Mouse (Mus musculus) E14TG2a.4 (cell line): ENCODE data around the gene Fsip1.
"Not testable (repeated sequence)": the region's sequence is repeated elsewhere in the genome, so short reads cannot be mapped to it uniquely, and the experiment has no call there.

Experiments used
- H3K27me3 ChIP-seq: 2 replicates; pipeline ENCODE4 v1.6.1; 2014; ENCODE audit warnings: low read length, control low read depth; ENCODE audit not compliant: insufficient read depth
- H3K36me3 ChIP-seq: 2 replicates; pipeline ENCODE4 v1.6.1; 2014; ENCODE audit warnings: low read length, control low read depth; ENCODE audit not compliant: insufficient read depth
- H3K4me1 ChIP-seq: replicated peaks from 2 replicates; pipeline ENCODE4 v1.6.1; 2014; ENCODE audit warnings: low read depth, low read length, control low read depth
- H3K4me3 ChIP-seq: replicated peaks from 2 replicates; pipeline ENCODE4 v1.5.1; 2014; ENCODE audit warnings: mild to moderate bottlenecking, low read length
- H3K9me3 ChIP-seq: 2 replicates; pipeline ENCODE4 v1.6.1; 2014; ENCODE audit warnings: low read length, control low read depth
- CTCF ChIP-seq: conservative IDR thresholded peaks from 2 replicates; pipeline ENCODE4 v1.5.1; 2014; ENCODE audit warnings: low read length
- NANOG ChIP-seq: IDR thresholded peaks from 2 replicates; pipeline ENCODE4 v1.6.1; 2014; ENCODE audit warnings: borderline replicate concordance, low read length, mixed read lengths
- POU5F1 ChIP-seq: IDR thresholded peaks from 2 replicates; pipeline ENCODE4 v1.6.1; 2014; ENCODE audit warnings: low read length, borderline replicate concordance

The Fsip1 gene

GRCm38 (mm10) chr2:118160547-118160946 is 96.2 kb downstream of the Fsip1 start:
- Histone ChIP-seq H3K4me3 (no peak overlapping the region), H3K9me3 (no peaks in the 10 kb centered on the region), H3K36me3 (no peaks in the 10 kb centered on the region), H3K27me3 (no peaks in the 10 kb centered on the region; the same call in 1 of the 2 replicates), H3K4me1 (no peaks in the 10 kb centered on the region)
- TF ChIP-seq POU5F1 (no peak), NANOG (no peak), CTCF (no peak)

GRCm38 (mm10) chr2:118159126-118159525 is 97.6 kb downstream of the Fsip1 start:
- Histone ChIP-seq H3K4me3 (no peak overlapping the region), H3K4me1 (no peaks in the 10 kb centered on the region)

GRCm38 (mm10) chr2:118158095-118158494 is 98.7 kb downstream of the Fsip1 start:
- TF ChIP-seq CTCF (no peak), POU5F1 (no peak), NANOG (no peak)
- no peaks in the 10 kb centered on the region for H3K4me1 ChIP-seq
- no peaks in the 10 kb centered on the region for H3K36me3 ChIP-seq
- no peaks in the 10 kb centered on the region for H3K27me3 ChIP-seq
- no peak overlapping the region for H3K4me3 ChIP-seq
- H3K9me3 ChIP-seq, result no peaks in the 10 kb centered on the region

More at GRCm38 (mm10) chr2:118159126-118159525, 97.6 kb downstream of the Fsip1 start:
- H3K9me3 ChIP-seq, result no peaks in the 10 kb centered on the region
- no peaks in the 10 kb centered on the region; the same call in 1 of the 2 replicates for H3K27me3 ChIP-seq
- TF ChIP-seq POU5F1, result no peak
- TF ChIP-seq CTCF, result no peak
- TF ChIP-seq NANOG, result no peak
- H3K36me3 ChIP-seq, result no peaks in the 10 kb centered on the region

GRCm38 (mm10) chr2:118149855-118150563 is 106.8 kb downstream of the Fsip1 start:
- no peaks in the 10 kb centered on the region for H3K36me3 ChIP-seq
- TF ChIP-seq CTCF (no peak), NANOG (no peak), POU5F1 (no peak)
- H3K4me3 ChIP-seq, result no peak overlapping the region
- no peaks in the 10 kb centered on the region for H3K27me3 ChIP-seq
- H3K9me3 ChIP-seq, result no peaks in the 10 kb centered on the region
- no peaks in the 10 kb centered on the region for H3K4me1 ChIP-seq

- Histone ChIP-seq H3K27me3 (no peaks in the 10 kb centered on the region), H3K4me3 (no peak overlapping the region), H3K4me1 (no peaks in the 10 kb centered on the region), H3K36me3 (no peaks in the 10 kb centered on the region), H3K9me3 (no peaks in the 10 kb centered on the region)
- TF ChIP-seq CTCF (no peak), NANOG (no peak), POU5F1 (no peak)
These were observed 108.2 kb downstream of the Fsip1 start for GRCm38 (mm10) chr2:118148321-118149142.

GRCm38 (mm10) chr2:118147749-118148148 is 109.0 kb downstream of the Fsip1 start:
- not testable (repeated sequence) for H3K27me3 ChIP-seq, H3K36me3 ChIP-seq, H3K9me3 ChIP-seq, H3K4me1 ChIP-seq, H3K4me3 ChIP-seq

GRCm38 (mm10) chr2:118141651-118142050 is 115.1 kb downstream of the Fsip1 start:
- TF ChIP-seq CTCF, result no peak
- no peak for TF ChIP-seq POU5F1
- TF ChIP-seq NANOG, result no peak
- H3K27me3 ChIP-seq, result no peaks in the 10 kb centered on the region
- H3K9me3 ChIP-seq, result no peaks in the 10 kb centered on the region
- no peak overlapping the region for H3K4me3 ChIP-seq
- H3K4me1 ChIP-seq, result no peaks in the 10 kb centered on the region
- H3K36me3 ChIP-seq, result no peaks in the 10 kb centered on the region

- no peaks in the 10 kb centered on the region for H3K36me3 ChIP-seq
- TF ChIP-seq POU5F1, result no peak
- TF ChIP-seq CTCF, result no peak
- TF ChIP-seq NANOG, result no peak
- H3K4me1 ChIP-seq, result no peaks in the 10 kb centered on the region
- no peaks in the 10 kb centered on the region for H3K27me3 ChIP-seq
- H3K4me3 ChIP-seq, result no peak overlapping the region
- no peaks in the 10 kb centered on the region for H3K9me3 ChIP-seq
These were observed 117.5 kb downstream of the Fsip1 start for GRCm38 (mm10) chr2:118139261-118139660.

- TF ChIP-seq CTCF (no peak), NANOG (no peak), POU5F1 (no peak)
- Histone ChIP-seq H3K4me1 (no peaks in the 10 kb centered on the region), H3K36me3 (no peaks in the 10 kb centered on the region), H3K9me3 (no peaks in the 10 kb centered on the region), H3K4me3 (no peak overlapping the region), H3K27me3 (no peaks in the 10 kb centered on the region)
These were observed 119.0 kb downstream of the Fsip1 start for GRCm38 (mm10) chr2:118137776-118138175.
